Mouse (Mus musculus): ENCODE results near the gene Mdm2. TPM values are rescaled to one million over a fixed set of nuclear protein-coding genes. Genes with fewer than 3 reads are reported as not detected.

The Mdm2 gene
- polyA plus RNA-seq, 1 experiment: 83.0 TPM

- H3K27me3 ChIP-seq (ENCODE audit: control insufficient read depth, insufficient read depth, low read length): no peaks in the 10 kb centered on the region
- no peaks in the 10 kb centered on the region for H3K36me3 ChIP-seq (ENCODE audit: control insufficient read depth, insufficient read depth, low read length)
- no peak for DNase-seq
- WGBS: 93% methylated on average over 12 of the region's 12 CpGs
- no peak overlapping the region for H3K4me3 ChIP-seq (ENCODE audit: control insufficient read depth, insufficient read depth, low read length)
- H3K27ac ChIP-seq (ENCODE audit: control insufficient read depth, insufficient read depth, low read length): no peak overlapping the region
- H3K4me1 ChIP-seq (replicated peaks; ENCODE audit: control insufficient read depth, insufficient read depth, low read length): peaks cover 7% of the 10 kb centered on the region
- TF ChIP-seq CTCF (IDR thresholded peaks at IDR 0.05; ENCODE audit: borderline replicate concordance, control insufficient read depth, extremely low read depth, insufficient read depth, low read length, poor library complexity): no peak
- TF ChIP-seq POLR2A (IDR thresholded peaks at IDR 0.05; ENCODE audit: control insufficient read depth, extremely low read depth, insufficient read depth, low read length, poor library complexity): no peak
Observed at GRCm38 (mm10) chr10:117680868-117681513, 29.6 kb downstream of the Mdm2 start.

- H3K4me1 ChIP-seq (replicated peaks; ENCODE audit: control insufficient read depth, insufficient read depth, low read length): peaks cover 8% of the 10 kb centered on the region
- 96% methylated on average over 14 of the region's 14 CpGs for WGBS
- no peak for TF ChIP-seq CTCF (IDR thresholded peaks at IDR 0.05; ENCODE audit: borderline replicate concordance, control insufficient read depth, extremely low read depth, insufficient read depth, low read length, poor library complexity)
- TF ChIP-seq POLR2A (IDR thresholded peaks at IDR 0.05; ENCODE audit: control insufficient read depth, extremely low read depth, insufficient read depth, low read length, poor library complexity): no peak
- H3K27me3 ChIP-seq (ENCODE audit: control insufficient read depth, insufficient read depth, low read length): no peaks in the 10 kb centered on the region
- H3K4me3 ChIP-seq (ENCODE audit: control insufficient read depth, insufficient read depth, low read length): no peak overlapping the region
- no peak for DNase-seq
- no peaks in the 10 kb centered on the region for H3K36me3 ChIP-seq (ENCODE audit: control insufficient read depth, insufficient read depth, low read length)
- H3K27ac ChIP-seq (ENCODE audit: control insufficient read depth, insufficient read depth, low read length): no peak overlapping the region
Observed at GRCm38 (mm10) chr10:117679963-117680473, 30.5 kb downstream of the Mdm2 start.

- no peaks in the 10 kb centered on the region for H3K36me3 ChIP-seq (ENCODE audit: control insufficient read depth, insufficient read depth, low read length)
- no peak overlapping the region for H3K4me3 ChIP-seq (ENCODE audit: control insufficient read depth, insufficient read depth, low read length)
- no peak overlapping the region for H3K27ac ChIP-seq (ENCODE audit: control insufficient read depth, insufficient read depth, low read length)
- WGBS: 90% methylated on average over 5 of the region's 5 CpGs
- no peaks in the 10 kb centered on the region; the same call in 1 of the 2 replicates for H3K27me3 ChIP-seq (ENCODE audit: control insufficient read depth, insufficient read depth, low read length)
- no peak for TF ChIP-seq POLR2A (IDR thresholded peaks at IDR 0.05; ENCODE audit: control insufficient read depth, extremely low read depth, insufficient read depth, low read length, poor library complexity)
- peaks cover 11% of the 10 kb centered on the region for H3K4me1 ChIP-seq (replicated peaks; ENCODE audit: control insufficient read depth, insufficient read depth, low read length)
- DNase-seq: no peak
Observed at GRCm38 (mm10) chr10:117679029-117679686, 31.4 kb downstream of the Mdm2 start.

GRCm38 (mm10) chr10:117678357-117678756 is 32.2 kb downstream of the Mdm2 start:
- Histone ChIP-seq H3K27me3 (ENCODE audit: control insufficient read depth, insufficient read depth, low read length) (no peaks in the 10 kb centered on the region; the same call in 1 of the 2 replicates), H3K27ac (ENCODE audit: control insufficient read depth, insufficient read depth, low read length) (no peak overlapping the region), H3K4me3 (ENCODE audit: control insufficient read depth, insufficient read depth, low read length) (no peak overlapping the region), H3K4me1 (replicated peaks; ENCODE audit: control insufficient read depth, insufficient read depth, low read length) (peaks cover 11% of the 10 kb centered on the region), H3K36me3 (ENCODE audit: control insufficient read depth, insufficient read depth, low read length) (no peaks in the 10 kb centered on the region)
- TF ChIP-seq POLR2A (IDR thresholded peaks at IDR 0.05; ENCODE audit: control insufficient read depth, extremely low read depth, insufficient read depth, low read length, poor library complexity): no peak
- TF ChIP-seq CTCF (IDR thresholded peaks at IDR 0.05; ENCODE audit: borderline replicate concordance, control insufficient read depth, extremely low read depth, insufficient read depth, low read length, poor library complexity): no peak
- 90% methylated on average over 5 of the region's 5 CpGs for WGBS
- DNase-seq: no peak

- no peaks in the 10 kb centered on the region; the same call in 1 of the 2 replicates for H3K27me3 ChIP-seq (ENCODE audit: control insufficient read depth, insufficient read depth, low read length)
- no peaks in the 10 kb centered on the region for H3K36me3 ChIP-seq (ENCODE audit: control insufficient read depth, insufficient read depth, low read length)
- no peak for DNase-seq
- H3K27ac ChIP-seq (ENCODE audit: control insufficient read depth, insufficient read depth, low read length): no peak overlapping the region
- H3K4me3 ChIP-seq (ENCODE audit: control insufficient read depth, insufficient read depth, low read length): no peak overlapping the region
- TF ChIP-seq CTCF (IDR thresholded peaks at IDR 0.05; ENCODE audit: borderline replicate concordance, control insufficient read depth, extremely low read depth, insufficient read depth, low read length, poor library complexity): no peak
- TF ChIP-seq POLR2A (IDR thresholded peaks at IDR 0.05; ENCODE audit: control insufficient read depth, extremely low read depth, insufficient read depth, low read length, poor library complexity): no peak
- WGBS: 86% methylated on average over 13 of the region's 13 CpGs
- H3K4me1 ChIP-seq (replicated peaks; ENCODE audit: control insufficient read depth, insufficient read depth, low read length): peaks cover 11% of the 10 kb centered on the region
Observed at GRCm38 (mm10) chr10:117677494-117678236, 32.9 kb downstream of the Mdm2 start.

GRCm38 (mm10) chr10:117676644-117677313 is 33.8 kb downstream of the Mdm2 start:
- no peak overlapping the region for H3K27ac ChIP-seq (ENCODE audit: control insufficient read depth, insufficient read depth, low read length)
- peak; percentile 25 for DNase-seq
- no peaks in the 10 kb centered on the region; the same call in 1 of the 2 replicates for H3K27me3 ChIP-seq (ENCODE audit: control insufficient read depth, insufficient read depth, low read length)
- 31% methylated on average over 17 of the region's 17 CpGs for WGBS
- H3K4me3 ChIP-seq (ENCODE audit: control insufficient read depth, insufficient read depth, low read length): peak overlapping the region; percentile 4; the same call in 1 of the 2 replicates
- H3K36me3 ChIP-seq (ENCODE audit: control insufficient read depth, insufficient read depth, low read length): no peaks in the 10 kb centered on the region
- peaks cover 11% of the 10 kb centered on the region for H3K4me1 ChIP-seq (replicated peaks; ENCODE audit: control insufficient read depth, insufficient read depth, low read length)
- TF ChIP-seq POLR2A (IDR thresholded peaks at IDR 0.05; ENCODE audit: control insufficient read depth, extremely low read depth, insufficient read depth, low read length, poor library complexity): no peak
- TF ChIP-seq CTCF (IDR thresholded peaks at IDR 0.05; ENCODE audit: borderline replicate concordance, control insufficient read depth, extremely low read depth, insufficient read depth, low read length, poor library complexity): no peak

Data from thymus, adult 2 months (tissue).